Mouse (Mus musculus): ENCODE results near the gene Scarf2. TPM values are rescaled to one million over a fixed set of nuclear protein-coding genes. Genes with fewer than 3 reads are reported as not detected.
A peak's percentile ranks its signal among the peaks of the same experiment; 100 is the strongest.

Gene Scarf2
- polyA plus RNA-seq, 1 experiment from 2014 or later: 1.2 TPM

- Histone ChIP-seq H3K9me3 (replicated peaks; ENCODE audit: control insufficient read depth, low read length, poor library complexity, severe bottlenecking) (no peaks in the 10 kb centered on the region), H3K27ac (ENCODE audit: low read length) (no peak overlapping the region), H3K4me2 (ENCODE audit: low read length) (peak overlapping the region; percentile 79; the same call in 1 of the 2 replicates), H3K27me3 (ENCODE audit: control insufficient read depth, insufficient read depth, low read depth, low read length) (no peaks in the 10 kb centered on the region), H3K36me3 (ENCODE audit: control insufficient read depth, insufficient read depth, low read length) (peaks cover 4% of the 10 kb centered on the region; the same call in 1 of the 2 replicates), H3K4me1 (ENCODE audit: control insufficient read depth, insufficient read depth, low read length) (peaks cover 31% of the 10 kb centered on the region), H3K9ac (ENCODE audit: low read depth, low read length) (no peak overlapping the region), H3K4me3 (ENCODE audit: low read depth, low read length) (peak overlapping the region; percentile 63; the same call in 1 of the 2 replicates)
- no peak for ATAC-seq
- WGBS: 70% methylated on average over 1 of the region's 1 CpGs
These were observed 36.0 kb upstream of the Scarf2 start for GRCm38 (mm10) chr16:17761074-17761473.

GRCm38 (mm10) chr16:17764108-17764511, 33.0 kb upstream of the Scarf2 start:
- Histone ChIP-seq H3K36me3 (ENCODE audit: control insufficient read depth, insufficient read depth, low read length) (peaks cover 13% of the 10 kb centered on the region), H3K9ac (ENCODE audit: low read depth, low read length) (no peak overlapping the region), H3K4me2 (ENCODE audit: low read length) (no peak overlapping the region), H3K9me3 (replicated peaks; ENCODE audit: control insufficient read depth, low read length, poor library complexity, severe bottlenecking) (no peaks in the 10 kb centered on the region), H3K27me3 (ENCODE audit: control insufficient read depth, insufficient read depth, low read depth, low read length) (no peaks in the 10 kb centered on the region), H3K4me1 (ENCODE audit: control insufficient read depth, insufficient read depth, low read length) (peaks cover 25% of the 10 kb centered on the region), H3K27ac (ENCODE audit: low read length) (no peak overlapping the region), H3K4me3 (ENCODE audit: low read depth, low read length) (no peak overlapping the region)
- 89% methylated on average over 4 of the region's 4 CpGs for WGBS
- no peak for ATAC-seq

- no peaks in the 10 kb centered on the region for H3K9me3 ChIP-seq (replicated peaks; ENCODE audit: control insufficient read depth, low read length, poor library complexity, severe bottlenecking)
- no peak overlapping the region for H3K4me2 ChIP-seq (ENCODE audit: low read length)
- WGBS: 90% methylated on average over 7 of the region's 7 CpGs
- H3K4me1 ChIP-seq (ENCODE audit: control insufficient read depth, insufficient read depth, low read length): no peaks in the 10 kb centered on the region
- ATAC-seq: no peak
- H3K9ac ChIP-seq (ENCODE audit: low read depth, low read length): no peak overlapping the region
- H3K36me3 ChIP-seq (ENCODE audit: control insufficient read depth, insufficient read depth, low read length): peaks cover 23% of the 10 kb centered on the region
- no peak overlapping the region for H3K27ac ChIP-seq (ENCODE audit: low read length)
- no peaks in the 10 kb centered on the region for H3K27me3 ChIP-seq (ENCODE audit: control insufficient read depth, insufficient read depth, low read depth, low read length)
- H3K4me3 ChIP-seq (ENCODE audit: low read depth, low read length): no peak overlapping the region
These were observed 28.2 kb upstream of the Scarf2 start for GRCm38 (mm10) chr16:17768834-17769233.

DNA sequence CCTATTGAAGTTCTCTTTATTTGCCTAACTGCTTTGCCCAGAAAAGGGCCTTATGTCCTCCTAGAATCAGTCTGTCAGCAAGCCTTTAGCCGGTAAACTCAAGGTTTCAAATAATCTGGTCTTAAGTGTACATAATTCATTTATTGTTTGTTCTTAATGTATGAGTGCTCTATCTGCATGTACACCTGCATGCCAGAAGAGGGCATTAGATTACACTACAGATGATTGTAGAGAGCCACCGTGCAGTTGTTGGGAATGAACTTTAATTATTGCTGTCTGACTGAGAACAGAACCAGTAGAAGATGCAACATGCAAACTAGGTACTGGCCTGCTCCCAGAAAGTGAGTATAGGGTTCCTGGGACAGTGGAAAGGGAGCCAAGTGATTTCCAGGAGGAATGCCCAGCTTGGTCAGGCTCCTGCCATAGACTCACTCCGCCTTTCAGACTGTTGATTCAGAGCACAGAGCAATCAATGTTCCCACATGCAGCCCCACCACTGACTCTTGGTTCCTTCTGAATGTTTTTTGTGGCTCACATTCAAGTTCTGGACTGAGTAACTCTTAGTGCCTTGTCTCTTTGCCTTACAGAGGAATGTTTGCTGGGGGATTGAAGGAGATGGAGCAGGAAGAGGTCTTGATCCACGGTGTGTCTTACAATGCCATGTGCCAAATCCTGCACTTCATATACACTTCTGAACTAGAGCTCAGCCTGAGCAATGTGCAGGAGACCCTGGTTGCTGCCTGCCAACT, 25.8 kb upstream of the Scarf2 start:
- 78% methylated on average over 4 of the region's 4 CpGs for WGBS
- Histone ChIP-seq H3K9ac (ENCODE audit: low read depth, low read length) (no peak overlapping the region), H3K4me2 (ENCODE audit: low read length) (no peak overlapping the region), H3K27me3 (ENCODE audit: control insufficient read depth, insufficient read depth, low read depth, low read length) (no peaks in the 10 kb centered on the region), H3K9me3 (replicated peaks; ENCODE audit: control insufficient read depth, low read length, poor library complexity, severe bottlenecking) (no peaks in the 10 kb centered on the region), H3K36me3 (ENCODE audit: control insufficient read depth, insufficient read depth, low read length) (peaks cover 21% of the 10 kb centered on the region), H3K27ac (ENCODE audit: low read length) (no peak overlapping the region), H3K4me1 (ENCODE audit: control insufficient read depth, insufficient read depth, low read length) (no peaks in the 10 kb centered on the region), H3K4me3 (ENCODE audit: low read depth, low read length) (no peak overlapping the region)
- no peak for ATAC-seq

DNA sequence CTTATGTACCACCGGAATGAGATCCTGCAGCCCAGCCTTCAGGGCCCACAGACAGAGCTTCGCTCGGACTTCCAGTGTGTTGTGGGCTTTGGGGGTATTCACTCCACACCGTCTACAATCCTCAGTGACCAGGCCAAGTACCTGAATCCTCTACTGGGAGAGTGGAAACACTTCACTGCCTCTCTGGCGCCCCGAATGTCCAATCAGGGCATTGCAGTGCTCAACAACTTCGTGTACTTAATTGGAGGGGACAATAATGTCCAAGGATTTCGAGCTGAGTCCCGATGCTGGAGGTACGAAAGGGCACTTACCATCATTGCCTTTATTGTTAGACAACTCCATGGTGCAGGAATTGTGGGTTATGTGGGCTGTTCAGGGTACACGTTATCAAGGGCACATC, 20.3 kb upstream of the Scarf2 start:
- H3K4me3 ChIP-seq (ENCODE audit: low read depth, low read length): no peak overlapping the region

GRCm38 (mm10) chr16:17778223-17778622, 18.9 kb upstream of the Scarf2 start:
- H3K36me3 ChIP-seq (ENCODE audit: control insufficient read depth, insufficient read depth, low read length): peaks cover 21% of the 10 kb centered on the region
- 79% methylated on average over 4 of the region's 4 CpGs for WGBS
- H3K9ac ChIP-seq (ENCODE audit: low read depth, low read length): no peak overlapping the region
- no peak for ATAC-seq
- no peaks in the 10 kb centered on the region for H3K9me3 ChIP-seq (replicated peaks; ENCODE audit: control insufficient read depth, low read length, poor library complexity, severe bottlenecking)
- H3K27me3 ChIP-seq (ENCODE audit: control insufficient read depth, insufficient read depth, low read depth, low read length): no peaks in the 10 kb centered on the region
- no peak overlapping the region for H3K27ac ChIP-seq (ENCODE audit: low read length)
- H3K4me1 ChIP-seq (ENCODE audit: control insufficient read depth, insufficient read depth, low read length): no peaks in the 10 kb centered on the region
- H3K4me3 ChIP-seq (ENCODE audit: low read depth, low read length): no peak overlapping the region
- H3K4me2 ChIP-seq (ENCODE audit: low read length): no peak overlapping the region

More for the DNA sequence above, 20.3 kb upstream of the Scarf2 start:
- Histone ChIP-seq H3K27me3 (ENCODE audit: control insufficient read depth, insufficient read depth, low read depth, low read length) (no peaks in the 10 kb centered on the region), H3K4me2 (ENCODE audit: low read length) (no peak overlapping the region), H3K9me3 (replicated peaks; ENCODE audit: control insufficient read depth, low read length, poor library complexity, severe bottlenecking) (no peaks in the 10 kb centered on the region), H3K27ac (ENCODE audit: low read length) (no peak overlapping the region), H3K36me3 (ENCODE audit: control insufficient read depth, insufficient read depth, low read length) (peaks cover 24% of the 10 kb centered on the region), H3K9ac (ENCODE audit: low read depth, low read length) (no peak overlapping the region), H3K4me1 (ENCODE audit: control insufficient read depth, insufficient read depth, low read length) (no peaks in the 10 kb centered on the region)
- no peak for ATAC-seq
- WGBS: 62% methylated on average over 11 of the region's 11 CpGs

GRCm38 (mm10) chr16:17779692-17780091, 17.4 kb upstream of the Scarf2 start:
- no peak for ATAC-seq
- WGBS: 79% methylated on average over 1 of the region's 1 CpGs
- Histone ChIP-seq H3K9me3 (replicated peaks; ENCODE audit: control insufficient read depth, low read length, poor library complexity, severe bottlenecking) (no peaks in the 10 kb centered on the region), H3K36me3 (ENCODE audit: control insufficient read depth, insufficient read depth, low read length) (peaks cover 29% of the 10 kb centered on the region), H3K9ac (ENCODE audit: low read depth, low read length) (no peak overlapping the region), H3K27ac (ENCODE audit: low read length) (no peak overlapping the region), H3K4me1 (ENCODE audit: control insufficient read depth, insufficient read depth, low read length) (no peaks in the 10 kb centered on the region), H3K4me3 (ENCODE audit: low read depth, low read length) (no peak overlapping the region), H3K27me3 (ENCODE audit: control insufficient read depth, insufficient read depth, low read depth, low read length) (no peaks in the 10 kb centered on the region), H3K4me2 (ENCODE audit: low read length) (no peak overlapping the region)

- ATAC-seq: no peak
- peaks cover 36% of the 10 kb centered on the region for H3K36me3 ChIP-seq (ENCODE audit: control insufficient read depth, insufficient read depth, low read length)
- no peaks in the 10 kb centered on the region for H3K27me3 ChIP-seq (ENCODE audit: control insufficient read depth, insufficient read depth, low read depth, low read length)
- 64% methylated on average over 3 of the region's 3 CpGs for WGBS
- no peaks in the 10 kb centered on the region for H3K4me1 ChIP-seq (ENCODE audit: control insufficient read depth, insufficient read depth, low read length)
- H3K9ac ChIP-seq (ENCODE audit: low read depth, low read length): no peak overlapping the region
- H3K27ac ChIP-seq (ENCODE audit: low read length): no peak overlapping the region
- no peaks in the 10 kb centered on the region for H3K9me3 ChIP-seq (replicated peaks; ENCODE audit: control insufficient read depth, low read length, poor library complexity, severe bottlenecking)
- no peak overlapping the region for H3K4me3 ChIP-seq (ENCODE audit: low read depth, low read length)
- no peak overlapping the region for H3K4me2 ChIP-seq (ENCODE audit: low read length)
These were observed 11.7 kb upstream of the Scarf2 start for GRCm38 (mm10) chr16:17785337-17785736.

- WGBS: 71% methylated on average over 3 of the region's 3 CpGs
- Histone ChIP-seq H3K27me3 (ENCODE audit: control insufficient read depth, insufficient read depth, low read depth, low read length) (peaks cover 17% of the 10 kb centered on the region), H3K36me3 (ENCODE audit: control insufficient read depth, insufficient read depth, low read length) (peaks cover 29% of the 10 kb centered on the region), H3K27ac (ENCODE audit: low read length) (no peak overlapping the region), H3K9me3 (replicated peaks; ENCODE audit: control insufficient read depth, low read length, poor library complexity, severe bottlenecking) (no peaks in the 10 kb centered on the region), H3K4me3 (ENCODE audit: low read depth, low read length) (no peak overlapping the region), H3K4me1 (ENCODE audit: control insufficient read depth, insufficient read depth, low read length) (peaks cover 8% of the 10 kb centered on the region), H3K4me2 (ENCODE audit: low read length) (no peak overlapping the region), H3K9ac (ENCODE audit: low read depth, low read length) (no peak overlapping the region)
- ATAC-seq: no peak
These were observed 4.4 kb upstream of the Scarf2 start for GRCm38 (mm10) chr16:17792728-17793127.
